Mouse (Mus musculus): ENCODE data around the gene Fmnl2.

DNA sequence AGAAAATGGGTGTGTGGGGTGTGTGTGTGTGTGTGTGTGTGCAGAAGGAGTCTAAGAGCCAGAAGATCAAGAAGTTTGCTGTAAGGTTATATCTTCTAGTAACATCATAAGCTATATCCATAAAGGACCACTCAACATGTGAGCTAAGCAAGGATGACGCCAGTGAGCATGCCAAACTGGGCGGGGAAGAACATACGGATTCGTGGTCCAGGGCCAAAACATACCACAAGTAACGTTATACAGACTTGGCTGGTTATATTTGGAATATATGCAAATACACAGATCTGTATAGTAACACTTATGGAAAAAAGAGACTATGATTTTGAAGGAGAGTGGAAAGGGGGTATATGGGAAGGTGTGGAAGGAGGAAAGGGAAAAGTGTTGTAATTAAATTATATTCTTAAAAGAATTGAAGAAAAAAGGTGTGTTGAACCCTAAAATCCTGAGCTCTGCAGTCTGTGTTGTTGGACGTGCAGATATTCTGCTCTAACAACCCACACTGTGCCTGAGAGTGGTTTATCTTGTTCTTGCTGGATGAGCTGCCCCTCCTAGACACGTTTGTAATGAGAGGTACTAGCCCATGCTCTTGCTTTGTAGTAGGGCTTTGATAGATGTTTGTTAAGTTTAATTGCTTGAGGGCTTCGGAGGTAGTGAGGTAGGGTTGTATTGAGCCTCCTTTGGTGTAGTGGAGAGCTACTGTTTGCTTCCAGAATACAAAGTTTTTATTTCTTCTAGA lies 45.7 kb downstream of the Fmnl2 start:
- no peak for TF ChIP-seq SRF (IDR thresholded peaks at IDR 0.05; ENCODE audit: control insufficient read depth, insufficient read length, low read depth)
- TF ChIP-seq CEBPB (IDR thresholded peaks at IDR 0.05; ENCODE audit: insufficient read depth, poor library complexity, severe bottlenecking) = no peak
- TF ChIP-seq E2F4 (IDR thresholded peaks at IDR 0.05; ENCODE audit: insufficient read depth) = no peak
- TF ChIP-seq POLR2A (IDR thresholded peaks at IDR 0.05; ENCODE audit: insufficient read length, low read depth) = no peak
- TF ChIP-seq MAX (IDR thresholded peaks at IDR 0.05; ENCODE audit: low read depth) = no peak
- TF ChIP-seq USF1 (IDR thresholded peaks at IDR 0.05; ENCODE audit: low read depth) = no peak
- no peak for TF ChIP-seq MYOG (IDR thresholded peaks at IDR 0.05; ENCODE audit: control insufficient read depth in 1 of 3, insufficient read depth in 1 of 3, insufficient read length in 2 of 3, low read depth in 2 of 3)
- no peak for TF ChIP-seq MYOD1 (IDR thresholded peaks at IDR 0.05; ENCODE audit: control insufficient read depth in 1 of 3, insufficient read length in 2 of 3, low read depth in 2 of 3)
- TF ChIP-seq POLR2AphosphoS2 (IDR thresholded peaks at IDR 0.05; ENCODE audit: insufficient read length, low read depth) = no peak
- TF ChIP-seq REST (IDR thresholded peaks at IDR 0.05; ENCODE audit: insufficient read depth, insufficient read length) = no peak
- no peak for TF ChIP-seq TCF12 (IDR thresholded peaks at IDR 0.05; ENCODE audit: insufficient read depth, poor library complexity, severe bottlenecking)
- no peak for TF ChIP-seq TCF3 (IDR thresholded peaks at IDR 0.05; ENCODE audit: insufficient read length, low read depth)

Data from myocyte (in vitro differentiated cells).